Mouse (Mus musculus) gastrocnemius, postnatal 36 days (tissue): ENCODE measurements around the gene Slc25a17. TPM values are rescaled to one million over a fixed set of nuclear protein-coding genes. Genes with fewer than 3 reads are reported as not detected.

Source experiments
- DNase-seq, 2 experiments: peaks; one replicate each; pipeline ENCODE4 v3.0.0; 2022
- intact Hi-C: fragments of 180-260 bp; cut with DNase I; formaldehyde crosslinking; loops from one replicate; pipeline ENCODE4 v1.15.1; 2025
- total RNA-seq, 2 experiments: library from RNA; stranded (reverse); gene quantifications; 2 replicates each; pipeline ENCODE4 v1.2.3; 2021

Slc25a17 gene
- total RNA-seq, 2 experiments from 2014 or later: 7.3 to 11.0 TPM

- intact Hi-C loops: no loop called here
- DNase-seq: no peak
These were observed 1.7 kb downstream of the Slc25a17 start for GRCm38 (mm10) chr15:81358943-81359342.

- intact Hi-C loops: no loop called here
- no peak for DNase-seq
These were observed 3.7 kb downstream of the Slc25a17 start for GRCm38 (mm10) chr15:81356946-81357345.

DNA sequence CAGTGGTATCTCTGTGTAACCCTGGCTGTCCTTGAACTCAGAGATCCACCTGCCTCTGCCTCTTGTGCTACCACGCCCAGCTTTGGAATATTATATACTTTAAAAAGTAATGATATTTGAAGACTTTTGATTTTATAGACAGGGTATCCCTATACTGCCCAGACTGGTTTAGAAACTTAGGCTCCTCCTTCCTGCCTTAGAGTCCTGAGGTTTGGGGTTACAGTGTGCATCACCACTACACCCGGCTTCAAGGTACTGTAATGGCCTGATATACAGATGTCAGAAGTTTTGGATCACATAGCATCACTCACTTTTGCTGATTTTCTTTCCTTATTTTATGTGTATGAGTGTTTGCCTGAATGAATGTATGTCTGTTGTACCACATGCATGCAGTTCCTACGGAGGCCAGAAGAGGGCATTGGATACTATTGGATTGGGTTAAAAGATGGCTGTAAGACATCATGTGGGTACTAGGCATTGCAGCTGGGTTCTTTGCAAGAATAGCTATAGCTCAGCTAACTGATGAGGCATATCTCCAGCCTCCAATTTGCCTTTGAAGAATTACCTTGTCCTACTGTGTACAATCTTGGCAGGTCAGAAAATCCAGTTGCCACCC lies 5.4 kb downstream of the Slc25a17 start:
- intact Hi-C loops: no loop called here
- DNase-seq: no peak

DNA sequence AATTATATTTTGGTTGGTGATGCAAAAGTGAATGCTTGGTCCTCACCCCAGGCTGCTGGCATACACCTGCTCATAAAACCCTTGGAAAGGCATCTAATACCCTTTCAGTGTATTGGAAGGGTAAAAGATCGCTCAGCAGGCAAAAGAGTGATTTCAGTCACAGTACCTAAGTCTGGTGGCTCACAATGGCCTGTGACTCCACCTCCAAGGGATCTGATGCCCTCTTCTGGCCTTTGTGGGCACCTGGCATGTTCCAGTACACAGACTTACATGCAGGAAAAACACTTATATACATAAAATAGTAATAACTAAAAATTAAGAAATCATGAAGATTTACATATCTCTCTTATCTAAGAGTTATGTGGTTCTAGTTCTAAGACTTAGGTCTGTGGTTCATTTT lies 8.0 kb downstream of the Slc25a17 start:
- intact Hi-C loops: no loop called here
- no peak for DNase-seq

GRCm38 (mm10) chr15:81350401-81350800 lies 10.2 kb downstream of the Slc25a17 start:
- no peak for DNase-seq
- intact Hi-C loops: no loop called here

GRCm38 (mm10) chr15:81348366-81348765 lies 12.2 kb downstream of the Slc25a17 start:
- intact Hi-C loops: no loop called here
- DNase-seq: no peak

- intact Hi-C loops: no loop called here
- no peak for DNase-seq
These were observed 13.1 kb downstream of the Slc25a17 start for GRCm38 (mm10) chr15:81347466-81347865.

DNA sequence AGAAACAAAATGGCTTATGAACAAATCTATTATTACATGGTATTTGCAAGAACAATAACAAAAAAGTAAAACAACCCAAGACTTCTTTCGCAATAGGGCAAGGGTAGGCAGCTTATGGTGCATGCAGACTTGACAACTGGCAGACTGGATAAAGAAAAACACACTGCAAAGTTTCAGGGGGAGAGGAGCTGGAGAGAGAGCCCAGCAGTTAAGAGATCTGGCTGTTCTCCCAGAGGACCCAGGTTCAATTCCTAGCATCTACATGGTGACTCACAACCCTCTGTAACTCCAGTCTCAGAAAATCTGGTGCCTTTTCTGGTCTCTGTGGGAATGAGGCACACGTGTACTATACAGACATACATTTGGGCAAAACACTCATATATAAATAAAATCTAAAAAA lies 19.2 kb downstream of the Slc25a17 start:
- intact Hi-C loops: no loop called here
- DNase-seq: no peak

GRCm38 (mm10) chr15:81339158-81339557 lies 21.5 kb downstream of the Slc25a17 start:
- DNase-seq: no peak
- intact Hi-C loops: no loop called here

DNA sequence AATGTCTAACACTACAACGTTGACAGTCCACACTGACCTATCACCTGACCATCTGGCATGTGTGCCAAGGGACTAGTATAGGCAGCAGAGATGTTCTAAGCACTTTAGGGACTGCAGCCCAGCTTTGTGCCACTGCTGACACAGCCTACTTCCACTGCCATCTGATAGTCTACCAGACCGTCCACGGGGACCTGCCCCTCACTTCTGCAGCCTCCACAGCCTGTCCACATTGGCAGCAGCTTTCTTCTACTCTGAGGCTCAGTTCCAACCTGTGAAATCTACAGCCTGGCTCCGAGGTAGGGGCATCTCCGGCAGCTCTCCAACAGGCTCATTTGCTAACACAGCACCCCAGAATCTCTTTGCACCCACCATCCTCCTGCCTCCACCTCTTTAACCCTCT lies 24.1 kb downstream of the Slc25a17 start:
- no peak for DNase-seq
- intact Hi-C loops: no loop called here

- intact Hi-C loops: no loop called here
- no peak for DNase-seq
These were observed 28.1 kb downstream of the Slc25a17 start for GRCm38 (mm10) chr15:81332517-81332916.

GRCm38 (mm10) chr15:81330816-81331433 lies 29.7 kb downstream of the Slc25a17 start:
- intact Hi-C loops: no loop called here
- no peak for DNase-seq

DNA sequence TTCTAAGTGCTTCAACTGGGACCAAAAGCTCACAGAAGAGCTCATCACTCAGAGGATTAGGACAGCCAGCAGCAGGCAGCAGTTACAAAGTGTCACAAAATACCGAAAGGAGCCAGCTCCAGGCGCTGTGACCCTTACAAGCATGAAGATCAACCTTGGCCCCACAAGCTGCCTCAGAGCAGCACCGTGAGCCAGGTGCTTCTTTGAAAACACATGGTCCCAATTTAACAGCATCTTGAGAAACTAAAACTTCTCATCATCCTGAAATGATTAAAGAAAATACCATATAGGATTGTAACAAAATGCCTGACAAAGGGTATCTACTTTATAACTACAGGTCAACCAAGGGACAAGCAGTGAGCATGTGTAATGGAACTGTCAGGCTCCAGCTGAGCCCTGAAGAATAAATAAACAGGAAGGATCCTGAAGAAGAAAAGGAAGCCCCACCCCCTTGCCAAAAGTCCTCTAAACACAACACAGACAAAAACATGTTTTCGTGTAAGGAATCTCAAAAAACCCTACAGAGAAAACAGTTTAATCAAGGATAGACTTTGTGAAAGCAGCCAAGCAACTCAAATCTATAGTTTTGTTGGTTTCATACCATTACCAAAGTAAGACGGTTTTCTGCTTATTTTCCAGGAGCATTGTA lies 30.8 kb downstream of the Slc25a17 start:
- DNase-seq: no peak
- intact Hi-C loops: no loop called here

DNA sequence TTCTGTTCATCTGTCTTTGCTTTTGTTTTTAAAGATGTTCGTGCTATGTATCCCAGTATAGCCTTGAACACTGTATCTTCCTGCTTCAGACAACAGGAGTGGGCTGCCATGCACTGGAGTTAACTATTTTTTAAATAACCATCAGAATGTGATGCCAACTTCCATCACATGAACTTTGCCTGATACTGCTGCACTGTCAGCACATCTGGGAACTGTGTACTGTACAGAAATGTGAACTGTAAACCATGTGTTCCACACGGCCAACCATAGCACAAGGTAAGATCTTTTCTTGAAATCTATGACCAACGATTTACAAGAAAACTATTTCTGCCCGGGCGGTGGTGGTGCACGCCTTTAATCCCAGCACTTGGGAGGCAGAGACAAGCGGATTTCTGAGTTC lies 33.1 kb downstream of the Slc25a17 start:
- no peak for DNase-seq
- intact Hi-C loops: no loop called here

GRCm38 (mm10) chr15:81324979-81325378 lies 35.6 kb downstream of the Slc25a17 start:
- no peak for DNase-seq
- intact Hi-C loops: no loop called here

DNA sequence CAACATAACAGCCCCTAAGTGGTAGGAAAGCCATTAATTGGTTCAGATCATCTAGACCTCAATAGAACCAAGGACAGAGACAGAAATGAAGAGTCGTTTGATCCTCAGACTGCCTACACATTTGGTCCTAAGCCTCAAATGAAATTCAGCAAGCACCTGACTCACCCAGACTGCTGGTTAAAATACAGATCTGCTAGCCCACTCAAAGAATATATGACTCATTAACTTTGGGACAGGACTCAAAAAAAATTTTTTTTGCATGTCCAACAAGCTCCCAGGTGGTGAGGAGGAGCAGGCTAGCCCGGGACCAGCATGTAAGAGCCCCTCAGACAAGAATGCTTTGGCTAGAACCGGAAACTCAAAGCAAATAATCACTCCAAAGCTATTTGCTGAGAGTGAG lies 40.5 kb downstream of the Slc25a17 start:
- no peak for DNase-seq
- intact Hi-C loops: no loop called here

GRCm38 (mm10) chr15:81319462-81319861 lies 41.1 kb downstream of the Slc25a17 start:
- no peak for DNase-seq
- intact Hi-C loops: no loop called here

- DNase-seq: no peak
- intact Hi-C loops: no loop called here
These were observed 46.7 kb downstream of the Slc25a17 start for GRCm38 (mm10) chr15:81313928-81314327.

DNA sequence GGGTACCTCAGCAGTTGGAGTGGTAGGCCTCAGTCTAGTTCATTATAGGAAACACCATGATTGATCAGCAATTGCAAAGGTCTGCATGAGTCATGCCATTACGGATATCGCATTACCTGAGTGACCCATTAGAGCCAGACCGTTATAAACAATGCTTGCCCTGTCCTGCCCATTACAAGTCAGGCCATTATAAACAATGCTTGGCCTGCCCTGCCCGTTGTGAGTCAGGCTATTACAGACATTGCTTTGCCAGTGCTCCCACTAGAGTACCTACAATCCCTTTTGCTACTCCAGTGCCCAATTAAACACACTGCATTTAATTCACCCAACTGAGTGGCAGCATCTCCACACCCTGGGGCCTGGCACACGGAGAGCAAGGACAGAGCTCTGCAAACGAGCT lies 49.6 kb downstream of the Slc25a17 start:
- intact Hi-C loops: no loop called here
- no peak for DNase-seq

- DNase-seq: no peak
- intact Hi-C loops: no loop called here
These were observed 50.3 kb downstream of the Slc25a17 start for GRCm38 (mm10) chr15:81310353-81310752.

GRCm38 (mm10) chr15:81308038-81308437 lies 52.6 kb downstream of the Slc25a17 start:
- intact Hi-C loops: loop anchor here (10.0 kb wide), 1 partner anchor 233 kb away; no protein-coding TSS in a partner anchor
- DNase-seq: no peak

- no peak for DNase-seq
- intact Hi-C loops: loop anchor here (10.0 kb wide), 1 partner anchor 232 kb away; no protein-coding TSS in a partner anchor
These were observed 54.1 kb downstream of the Slc25a17 start for GRCm38 (mm10) chr15:81306501-81306900.
